Mouse (Mus musculus) lung, adult 2 months (tissue): Measurements from ENCODE around the gene Oxsr1. TPM values are rescaled to one million over a fixed set of nuclear protein-coding genes. Genes with fewer than 3 reads are reported as not detected.
"Not testable (repeated sequence)": the region's sequence is repeated elsewhere in the genome, so short reads cannot be mapped to it uniquely, and the experiment has no call there.

ENCODE experiments used
- DNase-seq: peaks from one replicate; pipeline ENCODE4 v3.0.0; 2022
- H3K4me1 ChIP-seq: fragments of 200-500 bp; 2 replicates; pipeline ENCODE4 v1.6.1; 2011; ENCODE audit warnings: low read length; ENCODE audit not compliant: control insufficient read depth, insufficient read depth
- H3K4me3 ChIP-seq: fragments of 200-500 bp; replicated peaks from 2 replicates; pipeline ENCODE3; 2011; ENCODE audit warnings: low read depth, mild to moderate bottlenecking, control low read depth, low read length; ENCODE audit errors: extremely low read depth
- CTCF ChIP-seq: fragments of 200-500 bp; IDR thresholded peaks from 2 replicates; pipeline ENCODE4 v1.5.1; 2011; ENCODE audit warnings: mild to moderate bottlenecking, low read length, control low read depth; ENCODE audit not compliant: insufficient read depth
- POLR2A ChIP-seq: fragments of 200-500 bp; IDR thresholded peaks from 2 replicates; pipeline ENCODE4 v1.6.1; 2011; ENCODE audit warnings: low read depth, mild to moderate bottlenecking, control low read depth, low read length, borderline replicate concordance; ENCODE audit errors: extremely low read depth
- WGBS: fragments of 180-500 bp; shearing (Covaris S2); methylation state at CpG from one replicate; pipeline ENCODE4 v1.1.7; 2018; 5-methylcytosine and 5-hydroxymethylcytosine counted together
- polyA plus RNA-seq: library from polyadenylated mRNA; depleted of rRNA; stranded (reverse); fragments of >200 nt; gene quantifications from 2 replicates; pipeline ENCODE4 v1.2.3, GENCODE M21; 2012; rRNA removed

Gene Oxsr1
- 13.1 and 19.8 TPM in 2 replicates for polyA plus RNA-seq

GRCm38 (mm10) chr9:119322289-119323259, at the start of gene Oxsr1:
Gene Oxsr1 (minus strand): TSS chr9:119322427.
- DNase-seq: peak; percentile 99
- under 1% methylated on average over 76 of the region's 76 CpGs for WGBS
- H3K4me1 ChIP-seq: peaks cover 8% of the 10 kb centered on the region; the same call in 1 of the 2 replicates

GRCm38 (mm10) chr9:119371251-119371650, 49.0 kb upstream of the Oxsr1 start:
- Histone ChIP-seq H3K4me3 (no peak overlapping the region), H3K4me1 (no peaks in the 10 kb centered on the region)
- DNase-seq: no peak
- TF ChIP-seq CTCF (no peak), POLR2A (no peak)
- WGBS: 72% methylated on average over 4 of the region's 4 CpGs

More at GRCm38 (mm10) chr9:119322289-119323259, at the start of gene Oxsr1:
- peak within 1 kb of the TSS; percentile 77 for H3K4me3 ChIP-seq
- peak; percentile 73 for TF ChIP-seq POLR2A
- TF ChIP-seq CTCF: no peak

DNA sequence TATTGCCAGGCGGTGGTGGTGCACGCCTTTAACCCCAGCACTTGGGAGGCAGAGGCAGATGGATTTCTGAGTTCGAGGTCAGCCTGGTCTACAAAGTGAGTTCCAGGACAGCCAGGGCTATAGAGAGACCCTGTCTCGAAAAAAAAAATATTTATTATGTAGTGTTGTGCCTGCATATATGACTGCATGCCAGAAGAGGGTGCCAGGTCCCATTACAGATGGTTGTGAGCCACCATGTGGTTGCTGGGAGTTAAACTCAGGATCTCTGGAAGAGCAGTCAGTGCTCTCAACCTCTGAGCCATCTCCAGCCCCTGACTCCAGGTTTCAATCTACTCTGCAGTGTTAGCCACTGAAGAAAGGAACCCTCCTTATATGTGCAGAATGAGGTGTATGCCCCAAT, 48.5 kb upstream of the Oxsr1 start:
- not testable (repeated sequence) for DNase-seq, H3K4me1 ChIP-seq, H3K4me3 ChIP-seq
- 86% methylated on average over 4 of the region's 4 CpGs for WGBS

GRCm38 (mm10) chr9:119368367-119368766, 46.1 kb upstream of the Oxsr1 start:
- 94% methylated on average over 3 of the region's 3 CpGs for WGBS
- TF ChIP-seq CTCF: no peak
- no peak for TF ChIP-seq POLR2A
- DNase-seq: no peak
- H3K4me3 ChIP-seq: no peak overlapping the region
- no peaks in the 10 kb centered on the region for H3K4me1 ChIP-seq

- Histone ChIP-seq H3K4me1 (no peaks in the 10 kb centered on the region), H3K4me3 (no peak within 1 kb of the TSS)
- TF ChIP-seq POLR2A (no peak), CTCF (no peak)
- WGBS: 36% methylated on average over 7 of the region's 7 CpGs
- no peak for DNase-seq
Observed at GRCm38 (mm10) chr9:119365284-119365683, 43.1 kb upstream of the Oxsr1 start, which contains the start of gene Slc22a14. Gene Slc22a14 (minus strand): TSS chr9:119365553.

- DNase-seq: no peak
- TF ChIP-seq POLR2A (no peak), CTCF (no peak)
- no peaks in the 10 kb centered on the region for H3K4me1 ChIP-seq
- 76% methylated on average over 12 of the region's 12 CpGs for WGBS
- no peak overlapping the region for H3K4me3 ChIP-seq
Observed at GRCm38 (mm10) chr9:119363229-119363628, 41.0 kb upstream of the Oxsr1 start.

GRCm38 (mm10) chr9:119361416-119361815, 39.2 kb upstream of the Oxsr1 start:
- no peak for DNase-seq
- 90% methylated on average over 5 of the region's 5 CpGs for WGBS
- no peak for TF ChIP-seq POLR2A
- TF ChIP-seq CTCF: no peak
- no peaks in the 10 kb centered on the region; the same call in 1 of the 2 replicates for H3K4me1 ChIP-seq
- no peak overlapping the region for H3K4me3 ChIP-seq

- no peak for DNase-seq
- WGBS: 34% methylated on average over 9 of the region's 9 CpGs
- TF ChIP-seq POLR2A: no peak
- TF ChIP-seq CTCF: no peak
- Histone ChIP-seq H3K4me1 (no peaks in the 10 kb centered on the region; the same call in 1 of the 2 replicates), H3K4me3 (no peak overlapping the region)
Observed at GRCm38 (mm10) chr9:119358058-119358429, 35.8 kb upstream of the Oxsr1 start.

- H3K4me1 ChIP-seq: no peaks in the 10 kb centered on the region; the same call in 1 of the 2 replicates
- peak within 1 kb of the TSS; percentile 68 for H3K4me3 ChIP-seq
- peak; percentile 93 for DNase-seq
- 2% methylated on average over 65 of the region's 65 CpGs for WGBS
- peak; percentile 78 for TF ChIP-seq CTCF
- peak; percentile 39; the same call in 1 of the 2 replicates for TF ChIP-seq POLR2A
Observed at GRCm38 (mm10) chr9:119357331-119358057, 35.3 kb upstream of the Oxsr1 start, which contains the start of gene Xylb. Gene Xylb (plus strand): TSS chr9:119357381.
